Mouse (Mus musculus): ENCODE data around the gene Mpz. TPM values are rescaled to one million over a fixed set of nuclear protein-coding genes. Genes with fewer than 3 reads are reported as not detected.

The Mpz gene
- total and polyA plus RNA-seq, 3 experiments = not detected

GRCm38 (mm10) chr1:171150838-171151391 lies 404 bp downstream of the Mpz start:
- TF ChIP-seq GATA2 (IDR thresholded peaks at IDR 0.05; ENCODE audit: borderline replicate concordance, low read depth, low read length) (no peak), TAL1 (conservative IDR thresholded peaks at IDR 0.05; ENCODE audit: low read depth, low read length) (no peak), GATA1 (IDR thresholded peaks at IDR 0.05; ENCODE audit: borderline replicate concordance, low read length) (no peak), CTCF (IDR thresholded peaks at IDR 0.05; ENCODE audit: low read depth, low read length) (no peak), POLR2AphosphoS5 (IDR thresholded peaks at IDR 0.05; ENCODE audit: insufficient replicate concordance, low read depth, low read length) (no peak)
- Histone ChIP-seq H3K36me3 (replicated peaks) (peaks cover 22% of the 10 kb centered on the region), H3K4me1 (ENCODE audit: insufficient read depth, low read depth, low read length) (peaks cover 27% of the 10 kb centered on the region), H3K9me3 (replicated peaks) (no peaks in the 10 kb centered on the region), H3K4me3 (ENCODE audit: low read depth, low read length) (peak overlapping the region; percentile 93), H3K27me3 (ENCODE audit: insufficient read depth, low read length) (peaks cover 10% of the 10 kb centered on the region)
- no peak for ATAC-seq (ENCODE audit: extremely low read depth, insufficient number of reproducible peaks, low FRiP score, poor library complexity, severe bottlenecking)
- DNase-seq (ENCODE audit: low spot score) = peak; percentile 13

DNA sequence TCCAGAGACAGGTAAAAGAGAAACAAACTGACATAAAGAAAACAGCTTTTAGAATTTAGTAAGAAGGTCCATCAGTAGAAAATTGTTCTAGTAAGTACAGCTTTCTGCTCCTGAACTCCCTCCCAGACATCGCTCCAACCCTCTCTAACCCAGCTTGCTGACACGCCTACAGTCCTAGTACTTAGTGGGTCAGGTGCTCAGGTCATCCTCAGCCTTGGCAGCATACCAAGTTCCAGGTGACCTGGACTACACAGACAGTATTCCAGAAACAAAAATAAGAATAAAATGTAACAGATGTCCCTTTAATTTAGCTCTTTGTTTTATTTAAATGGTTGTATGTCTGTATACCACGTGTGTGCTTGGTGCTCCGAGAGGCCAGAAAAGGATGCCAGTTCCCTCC lies 1.5 kb downstream of the Mpz start:
- Histone ChIP-seq H3K27me3 (ENCODE audit: insufficient read depth, low read length) (peaks cover 20% of the 10 kb centered on the region), H3K9me3 (replicated peaks) (no peaks in the 10 kb centered on the region), H3K4me1 (ENCODE audit: insufficient read depth, low read depth, low read length) (peaks cover 29% of the 10 kb centered on the region), H3K4me3 (ENCODE audit: low read depth, low read length) (no peak overlapping the region), H3K36me3 (replicated peaks) (peaks cover 17% of the 10 kb centered on the region)
- ATAC-seq (ENCODE audit: extremely low read depth, insufficient number of reproducible peaks, low FRiP score, poor library complexity, severe bottlenecking) (no peak), DNase-seq (ENCODE audit: low spot score) (no peak)
- TF ChIP-seq TAL1 (conservative IDR thresholded peaks at IDR 0.05; ENCODE audit: low read depth, low read length) (no peak), POLR2AphosphoS5 (IDR thresholded peaks at IDR 0.05; ENCODE audit: insufficient replicate concordance, low read depth, low read length) (no peak), GATA2 (IDR thresholded peaks at IDR 0.05; ENCODE audit: borderline replicate concordance, low read depth, low read length) (no peak), CTCF (IDR thresholded peaks at IDR 0.05; ENCODE audit: low read depth, low read length) (no peak), GATA1 (IDR thresholded peaks at IDR 0.05; ENCODE audit: borderline replicate concordance, low read length) (no peak)

- DNase-seq (ENCODE audit: low spot score) = no peak
- TF ChIP-seq TAL1 (conservative IDR thresholded peaks at IDR 0.05; ENCODE audit: low read depth, low read length) (no peak), CTCF (IDR thresholded peaks at IDR 0.05; ENCODE audit: low read depth, low read length) (no peak), POLR2AphosphoS5 (IDR thresholded peaks at IDR 0.05; ENCODE audit: insufficient replicate concordance, low read depth, low read length) (no peak), GATA2 (IDR thresholded peaks at IDR 0.05; ENCODE audit: borderline replicate concordance, low read depth, low read length) (no peak), GATA1 (IDR thresholded peaks at IDR 0.05; ENCODE audit: borderline replicate concordance, low read length) (no peak)
- peaks cover 34% of the 10 kb centered on the region for H3K27me3 ChIP-seq (ENCODE audit: insufficient read depth, low read length)
- H3K4me3 ChIP-seq (ENCODE audit: low read depth, low read length) = no peak overlapping the region
- H3K4me1 ChIP-seq (ENCODE audit: insufficient read depth, low read depth, low read length) = peaks cover 3% of the 10 kb centered on the region; the same call in 1 of the 2 replicates
- no peaks in the 10 kb centered on the region for H3K36me3 ChIP-seq (replicated peaks)
- no peak for ATAC-seq (ENCODE audit: extremely low read depth, insufficient number of reproducible peaks, low FRiP score, poor library complexity, severe bottlenecking)
- H3K9me3 ChIP-seq (replicated peaks) = no peaks in the 10 kb centered on the region
Observed at GRCm38 (mm10) chr1:171156644-171157043, 6.1 kb downstream of the Mpz start.

DNA sequence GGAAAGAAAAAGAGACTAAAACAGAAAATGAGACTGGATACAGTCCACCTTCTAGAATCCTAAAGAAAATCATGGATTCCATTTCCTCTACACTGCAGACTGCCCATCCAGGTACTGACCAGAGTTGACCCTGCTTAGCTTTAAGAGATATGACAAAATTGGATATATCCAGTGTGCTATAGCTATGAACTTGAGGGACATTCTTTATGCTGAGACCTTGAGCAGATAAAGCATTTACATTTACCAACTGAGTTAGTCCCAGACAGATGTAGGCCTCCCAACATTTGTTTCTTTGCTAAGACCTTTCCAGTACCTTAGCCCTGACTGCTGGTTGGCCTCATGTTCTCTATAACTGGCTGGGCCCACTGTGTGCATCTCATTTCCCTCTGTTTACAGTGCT lies 7.5 kb downstream of the Mpz start:
- DNase-seq (ENCODE audit: low spot score) = no peak
- H3K36me3 ChIP-seq (replicated peaks) = no peaks in the 10 kb centered on the region
- TF ChIP-seq TAL1 (conservative IDR thresholded peaks at IDR 0.05; ENCODE audit: low read depth, low read length) (no peak), GATA2 (IDR thresholded peaks at IDR 0.05; ENCODE audit: borderline replicate concordance, low read depth, low read length) (no peak)
- H3K9me3 ChIP-seq (replicated peaks) = no peaks in the 10 kb centered on the region
- H3K27me3 ChIP-seq (ENCODE audit: insufficient read depth, low read length) = peaks cover 34% of the 10 kb centered on the region
- H3K4me3 ChIP-seq (ENCODE audit: low read depth, low read length) = no peak overlapping the region
- no peak for ATAC-seq (ENCODE audit: extremely low read depth, insufficient number of reproducible peaks, low FRiP score, poor library complexity, severe bottlenecking)
- H3K4me1 ChIP-seq (ENCODE audit: insufficient read depth, low read depth, low read length) = peaks cover 3% of the 10 kb centered on the region; the same call in 1 of the 2 replicates

DNA sequence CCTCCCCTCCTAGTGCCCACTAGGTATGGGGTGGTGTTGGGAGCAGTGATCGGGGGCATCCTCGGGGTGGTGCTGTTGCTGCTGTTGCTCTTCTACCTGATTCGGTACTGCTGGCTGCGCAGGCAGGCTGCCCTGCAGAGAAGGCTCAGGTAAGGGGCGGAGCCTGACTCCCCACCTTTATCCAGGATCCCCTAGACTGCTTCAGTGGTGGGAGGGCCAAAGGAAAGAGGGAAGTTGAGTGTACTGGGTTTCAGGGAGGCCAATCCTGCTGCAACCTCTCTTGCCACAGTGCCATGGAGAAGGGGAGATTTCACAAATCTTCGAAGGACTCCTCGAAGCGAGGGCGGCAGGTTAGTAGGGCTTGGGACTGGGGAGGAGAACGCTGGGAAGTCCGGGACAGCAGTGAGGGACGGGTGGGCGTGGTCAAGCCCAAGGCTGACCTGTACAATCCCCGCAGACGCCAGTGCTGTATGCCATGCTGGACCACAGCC lies 9.0 kb downstream of the Mpz start:
- DNase-seq (ENCODE audit: low spot score) (no peak), ATAC-seq (ENCODE audit: extremely low read depth, insufficient number of reproducible peaks, low FRiP score, poor library complexity, severe bottlenecking) (no peak)
- peaks cover 3% of the 10 kb centered on the region; the same call in 1 of the 2 replicates for H3K4me1 ChIP-seq (ENCODE audit: insufficient read depth, low read depth, low read length)
- TF ChIP-seq POLR2AphosphoS5 (IDR thresholded peaks at IDR 0.05; ENCODE audit: insufficient replicate concordance, low read depth, low read length) (no peak), CTCF (IDR thresholded peaks at IDR 0.05; ENCODE audit: low read depth, low read length) (no peak), TAL1 (conservative IDR thresholded peaks at IDR 0.05; ENCODE audit: low read depth, low read length) (no peak), GATA2 (IDR thresholded peaks at IDR 0.05; ENCODE audit: borderline replicate concordance, low read depth, low read length) (no peak), GATA1 (IDR thresholded peaks at IDR 0.05; ENCODE audit: borderline replicate concordance, low read length) (no peak)
- H3K36me3 ChIP-seq (replicated peaks) = no peaks in the 10 kb centered on the region
- peaks cover 34% of the 10 kb centered on the region for H3K27me3 ChIP-seq (ENCODE audit: insufficient read depth, low read length)
- H3K4me3 ChIP-seq (ENCODE audit: low read depth, low read length) = no peak overlapping the region
- H3K9me3 ChIP-seq (replicated peaks) = no peaks in the 10 kb centered on the region

DNA sequence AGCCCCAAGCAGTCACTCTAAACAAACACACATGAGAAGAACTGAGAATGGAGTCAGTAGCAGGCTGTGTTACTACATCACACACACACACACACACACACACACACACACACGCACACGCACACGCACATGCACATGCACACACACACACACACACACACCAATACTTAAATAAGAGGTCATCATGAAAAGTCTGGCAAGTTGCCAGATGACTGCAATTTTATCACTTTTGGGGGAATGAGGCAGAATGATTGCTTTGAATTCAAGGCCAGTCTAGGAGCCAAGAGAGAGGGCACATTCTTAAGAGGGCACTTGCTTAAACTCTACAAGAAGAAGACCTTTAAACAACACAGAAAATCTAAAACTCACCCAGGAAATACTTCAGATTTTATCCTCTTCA lies 12.0 kb downstream of the Mpz start:
- TF ChIP-seq TAL1 (conservative IDR thresholded peaks at IDR 0.05; ENCODE audit: low read depth, low read length) = no peak
- no peak for TF ChIP-seq GATA1 (IDR thresholded peaks at IDR 0.05; ENCODE audit: borderline replicate concordance, low read length)
- TF ChIP-seq GATA2 (IDR thresholded peaks at IDR 0.05; ENCODE audit: borderline replicate concordance, low read depth, low read length) = no peak
- no peak for TF ChIP-seq CTCF (IDR thresholded peaks at IDR 0.05; ENCODE audit: low read depth, low read length)
- no peak for TF ChIP-seq POLR2AphosphoS5 (IDR thresholded peaks at IDR 0.05; ENCODE audit: insufficient replicate concordance, low read depth, low read length)
- ATAC-seq (ENCODE audit: extremely low read depth, insufficient number of reproducible peaks, low FRiP score, poor library complexity, severe bottlenecking) (no peak), DNase-seq (ENCODE audit: low spot score) (no peak)
- Histone ChIP-seq H3K27me3 (ENCODE audit: insufficient read depth, low read length) (peaks cover 17% of the 10 kb centered on the region), H3K36me3 (replicated peaks) (no peaks in the 10 kb centered on the region), H3K4me3 (ENCODE audit: low read depth, low read length) (no peak overlapping the region), H3K4me1 (ENCODE audit: insufficient read depth, low read depth, low read length) (no peaks in the 10 kb centered on the region; the same call in 1 of the 2 replicates), H3K9me3 (replicated peaks) (no peaks in the 10 kb centered on the region)

Data from G1E (cell line).